Mouse (Mus musculus): ENCODE results near the gene Gm11034. TPM values are rescaled to one million over a fixed set of nuclear protein-coding genes. Genes with fewer than 3 reads are reported as not detected.

Gene Gm11034
- polyA plus RNA-seq, 1 experiment: not detected

- peaks cover 6% of the 10 kb centered on the region; the same call in 1 of the 2 replicates for H3K4me1 ChIP-seq (ENCODE audit: control insufficient read depth, insufficient read depth, insufficient read length)
- peaks cover 19% of the 10 kb centered on the region for H3K36me3 ChIP-seq (ENCODE audit: control insufficient read depth, insufficient read depth, low read length)
- no peak overlapping the region for H3K4me3 ChIP-seq (ENCODE audit: extremely low read depth, insufficient read depth, insufficient read length)
- DNase-seq (ENCODE audit: low read depth in 1 of 2, low spot score in 2 of 2): no peak
- TF ChIP-seq POLR2A (IDR thresholded peaks at IDR 0.05; ENCODE audit: low read depth, low read length) (no peak), CTCF (IDR thresholded peaks at IDR 0.05; ENCODE audit: extremely low read depth, insufficient read depth, insufficient read length, insufficient replicate concordance) (no peak)
- no peaks in the 10 kb centered on the region for H3K27me3 ChIP-seq (ENCODE audit: control insufficient read depth, insufficient read depth, low read length)
- no peak overlapping the region for H3K27ac ChIP-seq (ENCODE audit: insufficient read depth, low read length)
These were observed 21.4 kb downstream of the Gm11034 start for GRCm38 (mm10) chr8:72192065-72192464.

- Histone ChIP-seq H3K36me3 (ENCODE audit: control insufficient read depth, insufficient read depth, low read length) (peaks cover 13% of the 10 kb centered on the region), H3K4me1 (ENCODE audit: control insufficient read depth, insufficient read depth, insufficient read length) (peaks cover 6% of the 10 kb centered on the region; the same call in 1 of the 2 replicates), H3K4me3 (ENCODE audit: extremely low read depth, insufficient read depth, insufficient read length) (peak overlapping the region; percentile 76), H3K27me3 (ENCODE audit: control insufficient read depth, insufficient read depth, low read length) (no peaks in the 10 kb centered on the region), H3K27ac (ENCODE audit: insufficient read depth, low read length) (peak overlapping the region; percentile 96)
- DNase-seq (ENCODE audit: low read depth in 1 of 2, low spot score in 2 of 2): peak in 1 of 2 experiments; percentile 49
- TF ChIP-seq CTCF (IDR thresholded peaks at IDR 0.05; ENCODE audit: extremely low read depth, insufficient read depth, insufficient read length, insufficient replicate concordance): no peak
- no peak; the same call in 1 of the 2 replicates for TF ChIP-seq POLR2A (IDR thresholded peaks at IDR 0.05; ENCODE audit: low read depth, low read length)
- WGBS: 4% methylated on average over 2 of the region's 2 CpGs
These were observed 23.3 kb downstream of the Gm11034 start for GRCm38 (mm10) chr8:72190215-72190539.

GRCm38 (mm10) chr8:72189417-72190214 is 23.8 kb downstream of the Gm11034 start, which contains the start of gene Hsh2d:
Gene Hsh2d (plus strand): TSS chr8:72189638.
- peak; percentile 77 to 85 for DNase-seq (ENCODE audit: low read depth in 1 of 2, low spot score in 2 of 2)
- peak; percentile 80 for TF ChIP-seq POLR2A (IDR thresholded peaks at IDR 0.05; ENCODE audit: low read depth, low read length)
- TF ChIP-seq CTCF (IDR thresholded peaks at IDR 0.05; ENCODE audit: extremely low read depth, insufficient read depth, insufficient read length, insufficient replicate concordance): peak; percentile 52; the same call in 1 of the 2 replicates
- Histone ChIP-seq H3K27me3 (ENCODE audit: control insufficient read depth, insufficient read depth, low read length) (no peaks in the 10 kb centered on the region), H3K27ac (ENCODE audit: insufficient read depth, low read length) (peak within 1 kb of the TSS; percentile 96), H3K4me3 (ENCODE audit: extremely low read depth, insufficient read depth, insufficient read length) (peak within 1 kb of the TSS; percentile 76), H3K4me1 (ENCODE audit: control insufficient read depth, insufficient read depth, insufficient read length) (peaks cover 6% of the 10 kb centered on the region; the same call in 1 of the 2 replicates), H3K36me3 (ENCODE audit: control insufficient read depth, insufficient read depth, low read length) (peaks cover 12% of the 10 kb centered on the region)
- WGBS: 24% methylated on average over 12 of the region's 12 CpGs

- Histone ChIP-seq H3K4me1 (ENCODE audit: control insufficient read depth, insufficient read depth, insufficient read length) (peaks cover 16% of the 10 kb centered on the region; the same call in 1 of the 2 replicates), H3K4me3 (ENCODE audit: extremely low read depth, insufficient read depth, insufficient read length) (no peak overlapping the region), H3K27me3 (ENCODE audit: control insufficient read depth, insufficient read depth, low read length) (no peaks in the 10 kb centered on the region), H3K36me3 (ENCODE audit: control insufficient read depth, insufficient read depth, low read length) (no peaks in the 10 kb centered on the region), H3K27ac (ENCODE audit: insufficient read depth, low read length) (no peak overlapping the region)
- no peak for DNase-seq (ENCODE audit: low read depth in 1 of 2, low spot score in 2 of 2)
- TF ChIP-seq POLR2A (IDR thresholded peaks at IDR 0.05; ENCODE audit: low read depth, low read length) (no peak), CTCF (IDR thresholded peaks at IDR 0.05; ENCODE audit: extremely low read depth, insufficient read depth, insufficient read length, insufficient replicate concordance) (no peak)
- WGBS: 89% methylated on average over 2 of the region's 2 CpGs
These were observed 25.6 kb downstream of the Gm11034 start for GRCm38 (mm10) chr8:72187793-72188331.

- H3K27ac ChIP-seq (ENCODE audit: insufficient read depth, low read length): peak overlapping the region; percentile 78
- H3K4me1 ChIP-seq (ENCODE audit: control insufficient read depth, insufficient read depth, insufficient read length): peaks cover 14% of the 10 kb centered on the region; the same call in 1 of the 2 replicates
- H3K27me3 ChIP-seq (ENCODE audit: control insufficient read depth, insufficient read depth, low read length): no peaks in the 10 kb centered on the region
- DNase-seq (ENCODE audit: low read depth in 1 of 2, low spot score in 2 of 2): peak; percentile 58 to 69
- no peak overlapping the region for H3K4me3 ChIP-seq (ENCODE audit: extremely low read depth, insufficient read depth, insufficient read length)
- H3K36me3 ChIP-seq (ENCODE audit: control insufficient read depth, insufficient read depth, low read length): peaks cover 21% of the 10 kb centered on the region
- no peak for TF ChIP-seq POLR2A (IDR thresholded peaks at IDR 0.05; ENCODE audit: low read depth, low read length)
- TF ChIP-seq CTCF (IDR thresholded peaks at IDR 0.05; ENCODE audit: extremely low read depth, insufficient read depth, insufficient read length, insufficient replicate concordance): no peak
- 29% methylated on average over 2 of the region's 2 CpGs for WGBS
These were observed 29.8 kb downstream of the Gm11034 start for GRCm38 (mm10) chr8:72183554-72184202.

- WGBS: 73% methylated on average over 5 of the region's 5 CpGs
- H3K36me3 ChIP-seq (ENCODE audit: control insufficient read depth, insufficient read depth, low read length): peaks cover 64% of the 10 kb centered on the region
- no peaks in the 10 kb centered on the region; the same call in 1 of the 2 replicates for H3K4me1 ChIP-seq (ENCODE audit: control insufficient read depth, insufficient read depth, insufficient read length)
- peak; percentile 74; the same call in 1 of the 2 replicates for TF ChIP-seq CTCF (IDR thresholded peaks at IDR 0.05; ENCODE audit: extremely low read depth, insufficient read depth, insufficient read length, insufficient replicate concordance)
- no peak for TF ChIP-seq POLR2A (IDR thresholded peaks at IDR 0.05; ENCODE audit: low read depth, low read length)
- no peak overlapping the region for H3K27ac ChIP-seq (ENCODE audit: insufficient read depth, low read length)
- no peaks in the 10 kb centered on the region for H3K27me3 ChIP-seq (ENCODE audit: control insufficient read depth, insufficient read depth, low read length)
- peak; percentile 56 to 76 for DNase-seq (ENCODE audit: low read depth in 1 of 2, low spot score in 2 of 2)
- H3K4me3 ChIP-seq (ENCODE audit: extremely low read depth, insufficient read depth, insufficient read length): no peak overlapping the region
These were observed 36.0 kb downstream of the Gm11034 start for GRCm38 (mm10) chr8:72177346-72177925.

Data from spleen, adult 2 months (tissue).